Mouse (Mus musculus) brain, embryonic 14.5 days (tissue): ENCODE measurements around the gene Inca1. TPM values are rescaled to one million over a fixed set of nuclear protein-coding genes. Genes with fewer than 3 reads are reported as not detected.

ENCODE experiments used
- DNase-seq: peaks from one replicate; pipeline ENCODE4 v3.0.0-alpha.2; 2011; ENCODE audit warnings: low read depth
- CTCF ChIP-seq: fragments of 200-500 bp; IDR thresholded peaks from 2 replicates; pipeline ENCODE4 v1.5.1; 2012; ENCODE audit warnings: inconsistent platforms, mild to moderate bottlenecking, moderate library complexity, borderline replicate concordance; ENCODE audit not compliant: insufficient read depth, insufficient read length; ENCODE audit errors: extremely low read depth
- POLR2A ChIP-seq: fragments of 200-500 bp; IDR thresholded peaks from 2 replicates; pipeline ENCODE4 v1.6.1; 2012; ENCODE audit warnings: mild to moderate bottlenecking, inconsistent platforms, borderline replicate concordance; ENCODE audit not compliant: poor library complexity, insufficient read depth, insufficient read length, severe bottlenecking; ENCODE audit errors: extremely low read depth
- polyA plus RNA-seq: library from polyadenylated mRNA; depleted of rRNA; stranded (reverse); fragments of >200 nt; gene quantifications from 2 replicates; pipeline ENCODE4 v1.2.3, GENCODE M21; 2012

Inca1 gene
- polyA plus RNA-seq, 1 experiment: 0.72 TPM

DNA sequence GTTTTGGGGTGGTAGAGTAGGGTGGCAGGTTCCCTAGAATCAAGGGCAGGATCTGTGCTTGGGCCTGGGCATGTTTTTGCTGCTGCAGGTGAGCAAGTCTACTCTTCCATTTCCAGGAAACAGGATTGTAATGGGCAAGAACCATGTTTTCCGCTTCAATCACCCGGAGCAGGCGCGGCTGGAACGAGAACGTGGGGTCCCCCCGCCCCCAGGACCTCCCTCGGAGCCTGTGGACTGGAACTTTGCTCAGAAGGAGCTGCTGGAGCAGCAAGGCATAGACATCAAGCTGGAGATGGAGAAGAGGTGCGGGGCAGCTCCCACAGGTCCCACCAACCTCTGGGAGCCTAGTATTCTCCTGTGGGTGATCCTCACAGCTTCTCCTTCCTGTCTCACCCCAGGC is 24.8 kb upstream of the Inca1 start:
- no peak for DNase-seq
- TF ChIP-seq POLR2A (no peak), CTCF (no peak)

DNA sequence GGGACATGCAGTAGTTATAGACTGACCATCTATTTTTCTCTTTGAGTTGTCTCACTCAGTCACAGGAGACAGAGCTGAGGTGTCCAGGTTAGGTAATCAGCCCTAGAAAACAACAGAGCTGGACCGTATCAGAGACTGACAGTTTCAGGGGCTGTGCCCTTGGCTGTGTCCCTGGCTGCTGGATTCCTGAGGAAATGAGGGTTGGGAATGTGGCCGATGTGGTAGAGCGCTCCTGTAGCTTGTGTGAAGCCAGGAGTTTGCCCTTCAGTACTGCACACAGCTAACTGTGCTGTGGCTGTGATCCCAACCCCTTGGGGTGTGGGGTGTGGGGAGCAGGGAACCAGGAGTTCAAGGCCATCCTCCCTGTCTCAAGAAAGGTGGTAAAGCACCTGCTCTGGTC is 21.1 kb upstream of the Inca1 start:
- TF ChIP-seq CTCF: no peak
- TF ChIP-seq POLR2A: no peak
- no peak for DNase-seq

DNA sequence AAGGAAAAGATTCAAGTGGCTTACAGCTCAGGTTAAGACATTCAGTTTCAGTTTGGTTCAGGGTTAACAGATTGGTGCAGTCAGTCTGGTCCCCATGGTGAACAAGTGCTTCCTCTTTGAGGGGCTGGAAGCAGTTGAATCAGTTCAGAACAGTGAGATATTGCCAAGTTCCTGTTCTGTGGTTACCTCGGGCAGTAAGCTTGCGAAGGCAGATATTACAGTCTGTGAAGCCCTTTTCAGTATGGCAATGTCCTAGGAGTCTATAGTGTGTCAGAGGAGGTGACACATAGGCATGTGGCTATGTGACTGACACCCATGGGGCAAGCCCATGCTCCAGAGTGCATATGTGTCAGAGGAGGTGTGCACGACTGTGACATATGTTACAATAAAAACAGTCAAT is 20.6 kb upstream of the Inca1 start:
- TF ChIP-seq CTCF (no peak), POLR2A (no peak)
- no peak for DNase-seq

DNA sequence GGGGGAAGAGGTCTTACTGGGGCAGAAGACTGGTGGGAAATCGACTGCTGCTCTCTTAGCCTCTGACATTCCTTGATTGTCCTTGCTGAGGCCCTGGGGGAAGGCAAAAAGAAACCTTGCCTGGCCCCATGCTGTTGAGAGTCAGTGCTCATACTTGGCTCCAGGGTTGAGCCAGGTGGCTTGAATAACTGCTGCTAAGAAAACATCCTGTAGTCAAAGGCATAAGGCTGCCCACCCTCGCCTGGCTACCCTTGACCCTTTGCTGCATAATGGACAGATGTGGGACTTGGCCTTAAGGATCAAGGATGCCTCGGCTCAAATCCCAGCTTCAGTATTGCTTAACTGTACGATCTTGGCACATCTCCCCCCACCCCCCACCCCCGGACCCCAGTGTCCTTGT is 18.5 kb upstream of the Inca1 start:
- no peak for DNase-seq
- no peak for TF ChIP-seq POLR2A
- no peak for TF ChIP-seq CTCF

DNA sequence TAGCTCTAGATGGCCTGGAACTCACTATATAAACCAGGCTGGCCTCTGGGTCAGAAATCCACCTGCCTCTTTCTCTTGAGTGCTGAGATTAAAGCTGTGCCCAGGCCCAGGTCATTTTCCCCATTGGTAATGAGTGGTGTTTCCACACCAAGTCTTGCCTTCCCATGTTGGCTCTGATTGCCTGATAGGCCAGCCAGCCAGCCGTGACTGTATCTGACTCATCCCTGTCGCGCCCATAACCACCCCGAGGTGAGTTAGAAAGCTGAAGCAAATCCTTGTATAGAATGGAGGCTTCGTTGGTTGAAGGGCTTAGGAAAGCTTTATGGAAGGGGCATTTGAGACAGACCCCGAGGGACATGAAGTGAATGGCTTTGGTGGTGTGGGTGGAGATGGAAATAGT is 15.9 kb upstream of the Inca1 start:
- TF ChIP-seq POLR2A: no peak
- no peak for TF ChIP-seq CTCF

DNA sequence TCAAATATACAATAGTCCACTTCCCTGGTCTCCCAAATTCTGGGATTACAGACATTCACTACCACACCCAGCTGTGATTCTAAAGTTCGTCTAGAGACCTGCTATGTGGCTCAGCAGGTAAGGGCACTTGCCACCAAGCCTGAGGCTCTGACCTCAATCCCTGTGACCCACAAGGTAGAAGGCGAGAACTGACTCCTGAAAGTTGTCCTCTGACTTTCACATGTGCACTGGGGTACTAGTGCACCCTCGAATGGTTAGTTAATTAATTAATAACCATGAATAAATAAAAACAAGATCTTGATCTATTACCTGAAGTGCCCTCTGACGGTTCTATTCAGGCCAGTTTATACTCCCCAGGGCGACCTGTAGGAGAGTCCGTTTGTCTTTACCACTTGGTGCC is 13.3 kb upstream of the Inca1 start:
- no peak for DNase-seq
- TF ChIP-seq CTCF (no peak), POLR2A (no peak)

More for the DNA sequence above, 15.9 kb upstream of the Inca1 start:
- DNase-seq: no peak

DNA sequence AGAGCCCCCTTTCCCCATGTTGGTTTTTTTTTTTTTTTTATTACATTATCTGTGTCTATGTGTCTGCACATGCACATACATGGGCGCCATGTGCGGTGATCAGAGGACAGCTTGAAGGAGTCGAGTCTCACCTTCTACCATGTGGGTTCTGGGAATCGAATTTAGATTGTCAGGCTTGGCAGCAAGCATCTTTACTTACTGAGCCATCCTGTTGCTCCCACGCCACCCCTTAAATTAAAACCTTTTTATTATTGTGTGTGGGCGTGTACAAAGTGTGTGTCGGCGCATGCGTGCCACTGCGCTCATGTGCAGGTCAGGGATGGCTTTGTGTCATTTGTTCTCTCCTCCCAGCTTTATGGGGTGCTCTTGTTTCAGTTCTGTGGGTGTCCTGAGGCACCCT is 11.1 kb upstream of the Inca1 start:
- TF ChIP-seq POLR2A (no peak), CTCF (no peak)
- no peak for DNase-seq

DNA sequence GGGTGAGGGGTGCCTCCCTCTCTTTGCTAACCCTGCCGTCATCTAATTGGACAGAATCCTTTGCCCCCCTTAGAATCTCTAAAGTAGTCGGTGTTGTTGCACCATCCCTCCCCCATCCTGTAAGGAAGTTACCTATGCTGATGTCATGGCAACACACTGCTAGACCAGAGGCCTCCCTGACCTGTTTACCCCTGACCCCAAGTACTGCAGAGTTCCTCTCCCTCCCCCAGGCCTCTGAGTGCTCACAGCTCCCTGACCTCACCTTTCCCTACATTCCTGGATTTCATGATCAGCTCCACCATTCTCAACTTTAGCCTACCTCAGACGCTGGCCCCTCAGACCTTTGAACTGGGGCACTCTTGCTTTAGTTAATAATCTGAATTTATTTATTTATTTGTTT is 6.2 kb upstream of the Inca1 start:
- no peak for TF ChIP-seq CTCF
- no peak for TF ChIP-seq POLR2A
- no peak for DNase-seq

DNA sequence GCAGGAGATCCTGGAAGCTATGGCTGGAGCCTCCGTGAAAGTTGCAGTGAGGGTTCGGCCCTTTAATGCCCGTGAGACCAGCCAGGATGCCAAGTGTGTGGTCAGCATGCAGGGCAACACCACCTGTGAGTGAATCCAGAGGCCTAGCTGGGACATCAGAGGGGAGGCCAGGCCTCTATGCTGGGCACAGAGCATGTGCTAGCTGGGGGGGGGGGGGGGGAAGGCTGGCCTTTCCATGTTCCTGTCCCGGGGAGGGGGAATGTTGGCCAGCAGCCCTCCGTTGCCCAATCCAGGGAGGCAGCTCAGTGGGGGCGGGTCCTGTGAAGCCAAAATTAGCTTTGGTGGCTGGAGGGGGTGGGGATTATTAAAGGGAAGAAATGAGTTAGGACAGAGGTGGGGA is 2.8 kb upstream of the Inca1 start:
- no peak for DNase-seq
- no peak for TF ChIP-seq CTCF
- TF ChIP-seq POLR2A: no peak

DNA sequence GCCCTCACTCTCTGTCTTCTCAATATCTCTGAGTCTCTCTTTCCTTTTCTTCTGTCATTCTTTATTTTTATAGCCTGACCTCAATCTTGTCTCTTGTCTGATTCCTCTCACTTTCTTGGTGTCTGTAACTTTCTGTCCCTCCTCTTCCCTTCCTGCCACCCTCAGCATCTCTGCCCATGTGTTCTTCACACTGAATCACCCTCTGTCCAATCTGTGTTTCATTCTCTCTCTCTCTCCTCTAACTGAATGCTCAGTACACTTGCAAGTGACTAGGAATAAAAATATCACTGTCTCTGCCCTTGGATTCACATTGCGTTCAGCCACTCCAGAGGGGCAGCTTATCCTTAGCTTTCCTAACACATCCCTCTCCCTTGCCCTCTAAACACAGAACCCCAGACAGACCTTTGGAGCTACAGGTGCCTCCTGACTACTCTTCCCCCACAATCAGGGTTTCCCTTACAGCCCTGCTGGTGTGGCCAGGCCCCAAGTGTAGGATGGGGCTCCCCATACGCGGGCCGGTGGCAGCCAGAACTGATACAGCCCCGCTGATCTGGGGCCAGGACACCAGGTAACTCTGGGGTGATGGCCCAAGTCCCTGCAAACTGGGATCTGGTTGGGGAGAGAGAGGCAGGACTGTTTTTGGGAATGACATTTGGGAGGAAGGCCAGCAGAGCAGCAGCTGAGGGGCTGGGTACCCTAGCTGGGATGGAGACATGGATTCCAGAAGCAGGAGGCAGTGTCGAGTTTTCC is 2.2 kb upstream of the Inca1 start:
- no peak for TF ChIP-seq CTCF
- TF ChIP-seq POLR2A: no peak

DNA sequence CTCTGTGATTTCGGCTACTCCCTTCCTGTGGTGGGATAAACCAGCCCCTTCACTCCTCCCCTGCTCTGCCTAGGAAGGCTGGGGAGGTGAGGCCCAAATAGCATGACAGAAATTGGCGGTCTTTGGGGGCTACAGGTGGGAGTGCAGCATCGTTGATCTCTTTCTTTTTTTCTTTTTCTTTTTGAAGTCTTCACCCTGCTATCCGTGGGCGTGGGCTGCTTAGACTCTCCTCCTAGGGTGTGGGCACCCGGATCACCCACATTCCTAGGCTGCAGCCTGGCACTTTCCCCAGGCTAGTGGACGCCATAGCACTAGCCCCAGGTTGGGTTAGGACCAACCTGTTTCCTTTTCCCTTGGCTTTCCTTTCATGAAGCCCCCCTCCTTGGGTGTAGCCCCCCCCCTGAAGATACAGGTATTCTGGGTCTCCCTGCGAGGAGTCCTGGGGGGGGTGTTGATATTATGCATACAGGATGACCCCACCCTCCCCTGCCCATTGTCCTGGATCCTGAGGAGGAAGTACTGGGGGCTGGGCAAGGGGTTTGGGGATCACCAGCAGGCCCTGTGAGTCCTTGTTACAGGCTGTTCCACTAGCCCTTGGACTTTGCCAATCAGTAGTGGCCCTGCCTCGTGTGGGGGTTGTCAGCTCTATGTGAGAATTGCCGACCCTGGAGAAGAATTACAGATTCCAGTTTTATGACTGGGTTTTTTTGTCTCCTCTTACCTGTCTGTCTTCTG is 1.4 kb upstream of the Inca1 start:
- DNase-seq: no peak

More for the DNA sequence above, 2.2 kb upstream of the Inca1 start:
- no peak for DNase-seq

DNA sequence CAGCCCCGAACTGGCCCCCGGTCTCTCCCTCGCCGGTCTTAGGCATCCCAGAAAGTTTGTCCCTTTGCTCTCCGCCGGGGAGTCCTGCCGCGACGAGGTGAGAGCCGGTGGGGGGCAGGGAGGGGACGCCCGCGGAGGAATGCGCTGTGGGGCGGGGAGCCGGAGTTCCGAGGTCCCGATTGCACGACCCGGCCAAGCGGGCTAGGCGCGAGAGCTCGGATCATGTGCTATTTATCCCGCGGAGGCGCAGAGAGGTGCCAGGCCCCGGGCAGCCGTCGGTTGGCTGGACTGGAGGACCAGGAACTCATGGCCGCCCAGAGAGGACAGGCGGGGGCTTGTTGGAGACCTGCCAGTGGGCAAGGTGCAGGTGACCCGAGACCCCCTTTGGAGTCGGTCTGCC is 658 bp upstream of the Inca1 start:
- peak; percentile 37 for DNase-seq
- TF ChIP-seq POLR2A (no peak), CTCF (no peak)

More for the DNA sequence above, 1.4 kb upstream of the Inca1 start:
- TF ChIP-seq POLR2A (no peak), CTCF (no peak)

DNA sequence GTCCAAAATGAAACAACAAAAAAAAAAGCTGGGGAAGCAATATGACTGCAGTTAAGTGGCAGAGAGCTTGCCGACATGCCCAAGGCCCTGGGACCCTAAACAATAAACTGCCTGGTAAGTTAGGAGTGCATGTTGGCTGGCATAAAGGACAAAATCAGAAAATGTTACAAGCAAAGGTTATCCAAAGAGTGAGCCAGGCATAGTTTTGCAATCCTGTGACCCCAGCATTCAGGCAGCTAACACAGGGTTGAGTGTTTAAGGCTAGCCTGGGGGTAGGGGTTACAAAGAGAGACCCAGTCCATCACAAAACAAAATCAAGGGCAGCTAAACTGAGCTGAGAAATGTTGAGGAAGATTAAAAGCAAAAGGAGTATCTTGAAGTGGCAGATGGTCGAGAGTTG is 904 bp downstream of the Inca1 start:
- no peak for DNase-seq
- no peak for TF ChIP-seq CTCF
- TF ChIP-seq POLR2A: no peak
